ENCODE assay signal across 8 mouse cellular contexts in the genomic region with DNA sequence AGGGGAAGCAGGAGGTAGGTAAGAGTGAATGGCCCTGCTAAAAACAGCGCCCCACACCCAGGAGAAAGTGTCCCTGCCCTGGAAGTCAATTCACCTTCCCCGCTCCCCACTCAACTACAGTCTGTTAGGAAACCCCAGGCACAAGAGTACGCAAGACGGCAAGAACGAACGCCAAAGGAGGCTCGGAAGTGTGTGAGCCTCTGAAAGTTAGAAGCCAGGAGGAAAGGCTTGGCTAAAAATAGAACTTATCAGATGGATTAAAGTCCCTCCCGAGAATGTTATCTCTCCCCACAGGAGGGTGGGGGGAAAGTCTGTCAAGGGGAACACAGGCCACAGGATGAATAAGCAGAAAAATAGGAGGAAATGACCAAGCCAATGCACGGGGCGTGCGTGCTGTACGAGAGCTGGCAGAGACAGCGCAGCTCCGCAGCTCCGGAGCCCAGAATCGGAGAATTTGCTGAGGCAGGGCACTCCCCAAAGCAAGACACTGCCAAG. TPM values are rescaled to one million over a fixed set of nuclear protein-coding genes. Genes with fewer than 3 reads are reported as not detected.
DNase-seq lines count a peak whose midpoint lies in the region; ATAC-seq and TF ChIP-seq lines count a peak whose summit lies in the region.

No protein-coding gene starts in this region.

- peak overlapping the region; percentile 39; the same call in 1 of the 2 replicates for H3K9ac ChIP-seq in forebrain, embryonic 11.5 days (ENCODE audit: low read length)
- peak overlapping the region; percentile 39; the same call in 1 of the 2 replicates for H3K9ac ChIP-seq in hindbrain, embryonic 14.5 days
- H3K9ac ChIP-seq in liver, adult 2 months (ENCODE audit: low read depth, low read length) = peak overlapping the region; percentile 55
- H3K9ac ChIP-seq in midbrain, postnatal 0 days (replicated peaks; ENCODE audit: low read length, poor library complexity, severe bottlenecking) = no peak overlapping the region

- no peaks in the 10 kb centered on the region for H3K9me3 ChIP-seq in forebrain, embryonic 11.5 days (ENCODE audit: control insufficient read depth, low read length)
- H3K9me3 ChIP-seq in hindbrain, embryonic 14.5 days (ENCODE audit: control insufficient read depth, low read length) = no peaks in the 10 kb centered on the region
- no peaks in the 10 kb centered on the region for H3K9me3 ChIP-seq in midbrain, postnatal 0 days (ENCODE audit: low read length)

- H3K4me2 ChIP-seq in forebrain, embryonic 11.5 days (ENCODE audit: low read depth, low read length, severe bottlenecking) = peak overlapping the region; percentile 50
- peak overlapping the region; percentile 56 for H3K4me2 ChIP-seq in hindbrain, embryonic 14.5 days (replicated peaks)
- peak overlapping the region; percentile 41 for H3K4me2 ChIP-seq in midbrain, postnatal 0 days (ENCODE audit: low read depth, low read length, poor library complexity, severe bottlenecking)

- no peak overlapping the region for H3K27ac ChIP-seq in forebrain, embryonic 11.5 days (ENCODE audit: low read depth, low read length)
- H3K27ac ChIP-seq in hindbrain, embryonic 14.5 days = no peak overlapping the region
- no peak overlapping the region for H3K27ac ChIP-seq in liver, adult 2 months (replicated peaks; ENCODE audit: insufficient read depth, low read depth, low read length)
- H3K27ac ChIP-seq in midbrain, postnatal 0 days (ENCODE audit: low read depth, low read length) = no peak overlapping the region

- H3K4me1 ChIP-seq in forebrain, embryonic 11.5 days (replicated peaks; ENCODE audit: control insufficient read depth, insufficient read depth, low read length) = peaks cover 9% of the 10 kb centered on the region
- H3K4me1 ChIP-seq in hindbrain, embryonic 14.5 days (replicated peaks; ENCODE audit: control insufficient read depth, insufficient read depth, low read length) = peaks cover 17% of the 10 kb centered on the region
- peaks cover 6% of the 10 kb centered on the region for H3K4me1 ChIP-seq in liver, adult 2 months (ENCODE audit: control insufficient read depth, insufficient read depth, low read length)
- H3K4me1 ChIP-seq in midbrain, postnatal 0 days (ENCODE audit: insufficient read depth, low read length) = peaks cover 7% of the 10 kb centered on the region; the same call in 1 of the 2 replicates

- peak overlapping the region; percentile 17 for H3K4me3 ChIP-seq in forebrain, embryonic 11.5 days (ENCODE audit: low read depth, low read length)
- peak overlapping the region; percentile 14 for H3K4me3 ChIP-seq in hindbrain, embryonic 14.5 days (replicated peaks; ENCODE audit: low read length)
- peak overlapping the region; percentile 24 for H3K4me3 ChIP-seq in liver, adult 2 months (ENCODE audit: insufficient read depth, low read depth, low read length)
- peak overlapping the region; percentile 12 for H3K4me3 ChIP-seq in midbrain, postnatal 0 days (ENCODE audit: low read depth, low read length)

- H3K79me2 ChIP-seq in liver, adult 2 months (ENCODE audit: control insufficient read depth, insufficient read depth, low read length) = no peaks in the 10 kb centered on the region

- H3K27me3 ChIP-seq in forebrain, embryonic 11.5 days (ENCODE audit: control insufficient read depth, insufficient read depth, low read length) = peaks cover 4% of the 10 kb centered on the region; the same call in 1 of the 2 replicates
- peaks cover 26% of the 10 kb centered on the region; the same call in 1 of the 2 replicates for H3K27me3 ChIP-seq in hindbrain, embryonic 14.5 days (ENCODE audit: control insufficient read depth, insufficient read depth, low read length)
- no peaks in the 10 kb centered on the region for H3K27me3 ChIP-seq in liver, adult 2 months (ENCODE audit: control insufficient read depth, insufficient read depth, low read length)
- H3K27me3 ChIP-seq in midbrain, postnatal 0 days (ENCODE audit: insufficient read depth, low read length) = no peaks in the 10 kb centered on the region; the same call in 1 of the 2 replicates

- no peaks in the 10 kb centered on the region for H3K36me3 ChIP-seq in forebrain, embryonic 11.5 days (ENCODE audit: control insufficient read depth, insufficient read depth, low read length)
- no peaks in the 10 kb centered on the region for H3K36me3 ChIP-seq in hindbrain, embryonic 14.5 days (replicated peaks; ENCODE audit: control insufficient read depth, insufficient read depth)
- no peaks in the 10 kb centered on the region for H3K36me3 ChIP-seq in liver, adult 2 months (ENCODE audit: control insufficient read depth, insufficient read depth, low read length)
- no peaks in the 10 kb centered on the region for H3K36me3 ChIP-seq in midbrain, postnatal 0 days (ENCODE audit: insufficient read depth, low read length)

- TF ChIP-seq POLR2A in liver, adult 2 months (IDR thresholded peaks at IDR 0.05; ENCODE audit: extremely low read depth, insufficient read depth, low read length) = no peak

- 0 out of 2 replicates have a peak, but pooled peaks have one; percentile 36 for ATAC-seq in forebrain, embryonic 11.5 days (replicated peaks; ENCODE audit: low FRiP score)
- peak; percentile 53; the same call in 1 of the 2 replicates for ATAC-seq in hindbrain, embryonic 14.5 days (ENCODE audit: low FRiP score)
- ATAC-seq in midbrain, postnatal 0 days (ENCODE audit: low FRiP score) = 0 out of 2 replicates have a peak, but pooled peaks have one; percentile 31

- DNase-seq in CD4-positive helper T cell, adult 2 months (ENCODE audit: low read depth, low spot score) = peak; percentile 24
- DNase-seq in adrenal gland, adult 2 months = peak; percentile 54
- peak; percentile 73 for DNase-seq in forebrain, embryonic 11.5 days (ENCODE audit: low spot score)
- peak; percentile 50 for DNase-seq in hindbrain, embryonic 14.5 days (ENCODE audit: low spot score)
- peak; percentile 66 for DNase-seq in liver, adult 2 months (ENCODE audit: extremely low read depth, low read depth, low spot score)
- peak; percentile 21 for DNase-seq in midbrain, postnatal 0 days (ENCODE audit: low spot score)
- no peak for DNase-seq in layer of hippocampus, postnatal 10 days (ENCODE audit: low spot score in 2 of 2)
- no peak for DNase-seq in cerebellum, adult 9-11 months

- no peak for TF ChIP-seq CTCF in liver, adult 2 months (IDR thresholded peaks at IDR 0.05; ENCODE audit: low read depth, low read length)
- TF ChIP-seq CTCF in midbrain, postnatal 0 days (IDR thresholded peaks at IDR 0.05) = no peak

- under 1% methylated on average over 16 of the region's 16 CpGs for WGBS in forebrain, embryonic 11.5 days
- under 1% methylated on average over 16 of the region's 16 CpGs for WGBS in hindbrain, embryonic 14.5 days
- WGBS in liver, adult 2 months = 2% methylated on average over 16 of the region's 16 CpGs
- WGBS in midbrain, postnatal 0 days = under 1% methylated on average over 16 of the region's 16 CpGs

RNA-seq across cellular contexts. Expression of a gene that starts 41.0 kb away (rescaled TPM):
- total RNA-seq in adrenal gland, adult 2 months (2021) = 1 to 10 TPM; 5.2 to 7.9 TPM
- 2.1 and 4.9 TPM in 2 replicates for polyA plus RNA-seq in adrenal gland, adult 2 months (2012; rRNA removed)
- 4.0 and 4.1 TPM in 2 replicates for polyA plus RNA-seq in forebrain, embryonic 11.5 days (2014; fragmentation: Nextera tagmentation; extraction: Ambion mirVana)
- polyA plus RNA-seq in hindbrain, embryonic 14.5 days (2014; fragmentation: Nextera tagmentation; extraction: Ambion mirVana) = 6.5 and 6.9 TPM in 2 replicates
- total RNA-seq in liver, adult 2 months (2014; rRNA removed) = 7.9 and 8.4 TPM in 2 replicates
- 11.0 and 13.1 TPM in 2 replicates for polyA plus RNA-seq in liver, adult 2 months (2012; rRNA removed)
- total RNA-seq in midbrain, postnatal 0 days (2014; rRNA removed) = 8.0 and 11.2 TPM in 2 replicates
- polyA plus RNA-seq in midbrain, postnatal 0 days (2015; fragmentation: Nextera tagmentation; extraction: Ambion mirVana) = 3.5 and 3.6 TPM in 2 replicates
- 1 to 10 TPM; 5.2 to 5.7 TPM for total RNA-seq in layer of hippocampus, postnatal 10 days (2021)

Comparison
In these comparisons a context has a peak if more than half of its experiments do, and no peak if none do; other contexts are left out.
1. DNase-seq: peak in CD4-positive helper T cell, adult 2 months (single experiment), adrenal gland, adult 2 months (single experiment), forebrain, embryonic 11.5 days (single experiment), hindbrain, embryonic 14.5 days (single experiment), liver, adult 2 months (single experiment) and midbrain, postnatal 0 days (single experiment); none in layer of hippocampus, postnatal 10 days (0 of 2) and cerebellum, adult 9-11 months (single experiment).
2. Peak in every context shown above with its lines, with median percentiles within 50 percentile points of each other: ATAC-seq, H3K4me2 ChIP-seq and H3K4me3 ChIP-seq.